Mouse (Mus musculus) brain, embryonic 14.5 days (tissue): ENCODE measurements around the gene Zbtb22.

Source experiments
- CTCF ChIP-seq: fragments of 200-500 bp; IDR thresholded peaks from 2 replicates; pipeline ENCODE4 v1.5.1; 2012; ENCODE audit warnings: inconsistent platforms, mild to moderate bottlenecking, moderate library complexity, borderline replicate concordance; ENCODE audit not compliant: insufficient read depth, insufficient read length; ENCODE audit errors: extremely low read depth
- POLR2A ChIP-seq: fragments of 200-500 bp; IDR thresholded peaks from 2 replicates; pipeline ENCODE4 v1.6.1; 2012; ENCODE audit warnings: mild to moderate bottlenecking, inconsistent platforms, borderline replicate concordance; ENCODE audit not compliant: poor library complexity, insufficient read depth, insufficient read length, severe bottlenecking; ENCODE audit errors: extremely low read depth

- TF ChIP-seq POLR2A, result no peak
- no peak for TF ChIP-seq CTCF
Measured at GRCm38 (mm10) chr17:33899642-33900041, 16.1 kb upstream of the Zbtb22 start.
